Mouse (Mus musculus) hematopoietic stem cell, adult 5-6 weeks (primary cell): ENCODE measurements around the gene Kcne1l. TPM values are rescaled to one million over a fixed set of nuclear protein-coding genes. Genes with fewer than 3 reads are reported as not detected.

Source experiments
- ATAC-seq, 2 experiments: fragments of 125-278 bp in 1 of 2; replicated peaks in 1 of 2; 2 replicates each; pipeline ENCODE4 v1.8.0; 2016 to 2017; ENCODE audit warnings: inconsistent platforms in 2 of 2, mild to moderate bottlenecking in 2 of 2, moderate number of reproducible peaks in 2 of 2, low read depth in 1 of 2, moderate TSS enrichment in 1 of 2; ENCODE audit not compliant: low FRiP score in 2 of 2, poor library complexity in 2 of 2, severe bottlenecking in 2 of 2, insufficient read depth in 1 of 2, low TSS enrichment in 1 of 2
- total RNA-seq: library from RNA; stranded (forward); fragments of 172-1452, 232-1000 nt; gene quantifications from 2 replicates; pipeline ENCODE4 v1.2.3, GENCODE M21; 2017

Gene Kcne1l
- 1.2 TPM in 1 of 2 replicates, not detected in the other for total RNA-seq

DNA sequence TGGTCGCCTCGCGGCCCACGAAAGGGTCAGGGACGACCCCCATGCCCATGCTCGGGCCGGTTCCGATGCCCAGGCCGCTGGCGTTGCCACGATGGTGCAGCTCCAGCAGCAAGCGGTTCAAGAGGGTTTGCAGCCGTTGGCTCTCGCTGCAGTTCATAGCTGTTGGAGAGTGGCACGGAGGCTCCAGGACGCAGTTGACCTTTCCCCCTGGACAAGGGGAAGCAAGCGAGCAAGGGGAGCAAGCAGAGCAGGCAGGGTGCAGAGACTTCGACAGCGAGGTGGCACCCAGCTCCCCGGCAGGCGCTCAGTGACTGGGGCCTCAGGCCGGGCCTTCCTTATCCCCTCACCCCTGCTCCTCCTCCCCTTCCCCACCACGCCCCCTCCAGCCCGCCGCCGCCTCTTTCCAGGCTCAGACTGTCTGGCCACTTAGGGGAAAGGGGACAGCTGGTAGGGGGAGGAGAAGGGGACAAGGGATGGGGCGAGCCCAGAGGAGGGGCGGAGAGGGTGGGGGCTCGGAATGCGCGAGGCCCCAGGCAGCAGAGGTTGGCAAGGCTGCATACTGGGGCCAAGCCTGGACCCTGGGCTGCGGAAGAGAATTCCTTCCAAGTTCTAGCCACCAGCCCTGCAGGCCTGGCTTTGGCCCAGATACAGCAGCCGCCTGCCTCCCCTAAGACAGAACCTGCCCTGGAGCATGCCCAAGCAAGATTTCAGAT, at the start of gene Kcne1l:
Kcne1l (minus strand) TSS at position 426 of the 713 bp plus-strand sequence.
- ATAC-seq: no peak

DNA sequence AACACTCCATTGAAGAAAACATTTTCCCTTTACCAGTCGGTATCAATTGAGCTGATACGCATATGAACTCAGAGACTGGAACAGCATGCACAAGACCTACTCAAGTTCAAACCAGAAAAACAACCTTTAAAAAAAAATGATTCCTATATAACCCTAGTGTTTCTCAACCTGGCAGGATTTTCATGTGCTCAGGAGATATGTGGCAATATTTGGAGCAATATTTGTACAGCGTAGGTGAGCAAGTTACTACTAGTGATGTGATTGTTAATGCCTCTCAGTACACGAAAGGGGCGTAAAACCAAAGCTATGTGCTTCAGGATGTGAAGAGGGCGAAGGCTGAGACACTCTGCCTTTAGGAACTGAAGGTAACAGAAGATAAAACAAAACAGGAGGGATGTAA, 30.1 kb upstream of the Kcne1l start:
- no peak for ATAC-seq

DNA sequence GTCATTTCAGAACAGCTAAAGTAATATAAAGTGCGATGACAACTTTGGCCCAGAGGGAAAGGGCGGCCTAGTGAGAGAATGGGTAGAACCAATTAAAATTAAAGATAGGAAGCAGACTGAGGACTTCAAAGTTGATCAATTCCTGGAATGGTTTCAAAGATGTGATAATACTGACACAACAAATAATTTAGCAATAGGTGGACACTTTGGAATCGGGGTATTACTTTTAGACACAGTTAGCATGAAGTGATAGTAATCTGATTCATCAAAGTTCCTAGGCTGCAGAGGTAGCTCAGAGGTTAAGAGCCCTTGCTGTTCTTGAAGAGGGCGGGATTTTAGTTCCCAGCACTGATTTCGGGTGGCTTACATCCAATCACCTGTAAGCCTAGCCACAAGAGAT, 29.4 kb upstream of the Kcne1l start:
- ATAC-seq: no peak

DNA sequence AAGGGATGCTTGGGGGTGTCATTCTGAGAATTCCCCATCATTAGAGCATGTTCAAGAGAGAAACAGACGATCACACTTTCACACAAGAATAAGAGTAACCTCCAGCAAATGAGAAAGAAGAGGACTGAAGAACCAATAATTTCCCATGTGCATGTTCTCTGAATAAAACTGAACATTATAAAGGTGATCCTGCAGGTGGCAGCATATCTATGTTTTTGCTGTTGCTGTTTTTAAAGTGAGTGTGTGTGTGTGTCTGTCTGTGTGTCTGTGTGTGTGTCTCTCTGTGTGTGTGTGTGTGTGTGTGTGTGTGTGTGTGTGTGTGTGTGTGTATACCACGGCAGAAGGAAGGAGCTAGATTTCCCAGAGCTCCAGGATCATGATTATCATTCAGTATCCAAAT, 19.7 kb upstream of the Kcne1l start:
- ATAC-seq: no peak

DNA sequence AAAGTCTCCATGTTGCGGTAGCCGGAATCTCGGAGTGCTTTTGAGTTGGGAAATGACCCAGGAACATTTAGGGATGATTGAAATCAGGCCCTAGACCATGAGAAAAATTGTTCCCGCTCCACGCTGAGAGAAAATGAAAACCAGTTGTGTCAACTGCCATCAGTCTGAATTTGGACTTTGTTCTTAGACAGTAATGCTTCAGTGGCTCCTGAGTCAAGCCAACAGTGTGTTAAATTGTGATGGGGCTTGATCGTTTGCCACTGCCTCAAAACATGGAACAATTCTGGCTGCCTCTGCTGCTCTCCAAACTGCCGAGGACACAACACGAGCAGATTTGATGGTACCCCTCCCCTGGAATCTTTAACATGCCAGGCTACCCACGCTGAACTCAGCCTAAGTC, 10.0 kb upstream of the Kcne1l start:
- no peak for ATAC-seq

DNA sequence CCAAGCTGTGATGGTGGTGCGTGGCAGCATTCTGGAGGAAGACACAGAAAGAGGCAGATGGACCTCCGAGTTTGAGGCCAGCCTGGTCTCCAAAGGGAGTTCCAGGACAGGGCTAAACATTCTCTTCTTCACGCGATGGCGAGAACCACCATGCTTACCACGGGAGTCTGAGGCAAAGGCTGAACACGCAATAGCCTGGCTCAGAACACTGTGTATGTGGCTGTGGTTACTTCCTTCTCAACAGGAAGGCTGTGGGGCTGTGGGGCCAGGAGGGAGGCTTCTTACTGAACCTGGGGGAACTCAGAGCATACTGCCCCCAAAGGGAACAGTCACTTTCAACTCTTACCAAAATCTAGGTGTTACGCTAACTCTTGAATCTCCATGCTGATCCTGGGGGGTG, 9.2 kb upstream of the Kcne1l start:
- ATAC-seq: peak; percentile 85 to 91

DNA sequence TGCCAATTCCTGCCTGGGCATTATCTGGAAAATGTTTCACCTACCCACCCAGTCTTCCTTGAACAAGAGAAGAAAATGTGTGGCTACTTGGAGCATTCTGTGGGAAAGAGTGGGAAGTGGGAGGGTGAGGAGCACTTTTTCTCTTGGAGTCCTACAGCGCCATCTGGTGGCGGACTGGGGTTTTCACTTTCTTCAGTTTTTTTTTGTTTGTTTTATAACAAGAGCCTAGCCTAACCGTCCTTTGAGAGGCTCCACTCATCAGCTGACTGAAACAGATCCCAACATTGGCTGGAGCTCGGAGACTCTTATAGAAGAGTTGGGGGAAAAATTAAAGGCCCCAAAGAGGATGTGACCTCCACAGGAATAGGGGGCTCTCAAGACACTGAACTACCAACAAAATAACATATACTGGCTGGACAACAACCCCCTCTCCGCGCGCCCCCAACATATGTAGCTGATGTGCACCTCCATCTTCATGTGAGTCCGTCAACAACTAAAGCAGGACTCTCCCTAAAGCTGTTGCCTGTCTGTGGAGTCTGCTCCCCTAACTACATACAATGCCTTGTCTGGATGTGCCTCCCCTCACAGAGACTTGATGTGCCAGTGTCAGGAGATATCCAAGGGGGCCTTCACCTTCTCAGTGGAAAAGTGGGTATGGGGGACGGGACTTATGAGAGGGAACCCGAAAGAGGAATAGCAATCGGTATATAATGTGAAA, 8.4 kb upstream of the Kcne1l start:
- ATAC-seq: peak; percentile 51 to 78

DNA sequence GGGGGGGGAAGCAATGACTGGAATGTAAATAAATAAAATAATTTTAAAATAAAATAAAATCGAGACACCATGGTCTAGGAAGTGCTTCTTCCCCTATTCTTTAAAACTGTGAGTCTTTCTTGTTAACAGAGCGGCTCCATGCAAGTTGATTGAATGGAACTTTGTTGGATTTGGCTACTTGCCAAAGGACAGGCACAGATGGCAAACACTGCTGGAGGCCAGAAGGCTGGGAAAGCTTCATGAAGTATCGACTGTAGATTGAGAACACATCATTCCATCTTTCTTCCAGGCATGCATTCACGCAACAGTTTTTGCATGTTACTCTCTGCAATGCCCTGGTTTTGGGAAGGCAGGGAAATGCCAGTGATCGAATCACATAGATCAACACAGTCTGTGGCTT, 4.3 kb upstream of the Kcne1l start:
- ATAC-seq: no peak

DNA sequence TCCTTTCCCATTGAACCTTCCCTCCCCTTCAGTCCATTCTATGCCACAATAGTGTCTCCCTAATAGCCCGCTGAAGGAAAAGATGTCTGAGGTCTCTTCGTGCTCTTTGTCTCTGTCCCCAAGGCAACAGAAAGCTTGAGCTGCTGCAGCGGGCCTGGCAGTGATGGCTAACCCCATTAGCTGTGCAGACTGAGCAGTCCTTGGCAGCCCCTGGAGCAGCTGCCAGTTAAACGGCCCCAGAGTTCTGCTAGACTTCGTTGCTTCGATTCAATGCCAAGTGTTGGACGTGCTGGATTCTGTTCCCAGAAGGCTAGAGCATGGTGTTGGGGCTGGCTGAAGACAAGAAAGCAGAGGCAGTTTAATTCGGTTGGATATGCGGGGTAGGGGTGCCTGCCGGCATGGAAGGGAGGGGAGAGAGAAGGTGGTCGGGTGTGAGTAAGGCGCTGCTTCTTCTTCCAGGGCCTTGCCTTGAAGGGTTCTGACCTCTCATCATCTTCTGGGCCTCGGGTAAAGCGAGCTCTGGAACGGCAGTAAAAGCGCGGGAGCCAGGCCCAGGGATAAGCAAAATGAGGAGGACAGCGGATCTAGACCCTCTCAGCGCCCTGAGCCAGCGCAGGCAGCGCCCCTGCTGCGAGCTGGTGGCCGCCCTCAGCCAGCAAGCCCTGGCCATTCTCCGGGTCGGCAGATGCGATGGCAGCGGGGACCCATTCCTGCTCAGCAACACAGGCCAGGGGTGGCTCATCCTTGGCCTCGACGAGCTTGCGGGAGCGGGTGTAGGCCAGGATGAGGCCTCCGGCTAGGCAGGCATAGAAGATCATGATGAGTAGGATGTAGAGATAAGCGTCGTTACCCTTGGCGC, 855 bp downstream of the Kcne1l start:
- ATAC-seq: no peak

DNA sequence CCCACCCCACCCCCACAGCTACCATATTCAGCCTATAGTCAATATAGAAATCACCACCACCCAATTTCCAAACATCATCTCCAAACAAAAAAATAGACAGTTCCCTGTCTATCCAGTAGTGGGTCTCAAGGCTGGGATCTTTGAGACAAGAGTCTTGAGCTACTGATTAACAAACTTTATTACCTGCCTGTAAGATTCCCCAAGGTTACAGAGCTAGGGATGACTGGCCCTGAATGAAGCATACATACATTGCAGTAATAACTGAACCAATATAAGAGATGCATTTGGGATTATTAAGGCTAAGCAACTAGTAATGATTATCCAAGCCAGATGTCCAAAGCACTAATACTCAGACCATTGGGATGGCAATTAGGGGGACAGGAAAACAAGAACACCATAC, 1.5 kb downstream of the Kcne1l start:
- no peak for ATAC-seq

DNA sequence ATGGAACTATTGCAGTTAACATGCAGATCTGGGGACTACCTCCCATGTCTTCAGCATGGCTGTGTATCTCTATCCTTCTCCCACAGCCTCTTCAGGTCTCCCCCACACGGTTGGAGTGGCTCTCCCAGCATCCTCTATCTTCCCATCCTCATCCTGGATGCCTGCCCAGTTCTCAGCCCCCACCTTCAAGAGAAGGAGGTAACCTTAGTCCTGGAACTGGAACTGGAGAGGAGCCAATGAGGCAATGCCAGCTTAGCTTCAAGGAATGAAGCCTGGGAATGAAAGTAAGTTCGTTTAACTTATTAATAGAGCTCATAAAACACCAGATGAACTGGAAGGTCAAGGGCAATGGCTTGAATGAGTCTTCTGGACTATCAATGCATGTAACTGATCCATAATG, 2.6 kb downstream of the Kcne1l start:
- no peak for ATAC-seq

DNA sequence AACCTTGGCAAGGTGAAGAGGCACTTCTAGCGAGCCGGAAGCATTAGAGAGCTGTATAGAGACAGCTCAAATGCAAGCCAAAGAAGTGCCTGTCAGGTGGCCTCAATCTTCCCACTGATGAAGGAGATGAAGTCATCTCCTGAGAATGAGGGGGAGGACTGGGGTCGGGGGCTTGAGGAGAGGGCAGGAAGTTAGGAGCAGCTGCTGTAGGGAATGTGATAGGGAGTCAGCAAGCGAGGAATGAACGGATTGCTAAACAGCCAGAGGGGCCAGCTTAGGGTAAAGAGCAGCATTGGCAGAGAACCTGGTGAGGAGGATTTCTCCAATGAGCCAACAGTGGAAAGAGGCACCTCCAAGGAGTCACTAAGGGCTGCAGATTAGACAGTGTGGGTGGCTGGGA, 20.2 kb downstream of the Kcne1l start:
- no peak for ATAC-seq

DNA sequence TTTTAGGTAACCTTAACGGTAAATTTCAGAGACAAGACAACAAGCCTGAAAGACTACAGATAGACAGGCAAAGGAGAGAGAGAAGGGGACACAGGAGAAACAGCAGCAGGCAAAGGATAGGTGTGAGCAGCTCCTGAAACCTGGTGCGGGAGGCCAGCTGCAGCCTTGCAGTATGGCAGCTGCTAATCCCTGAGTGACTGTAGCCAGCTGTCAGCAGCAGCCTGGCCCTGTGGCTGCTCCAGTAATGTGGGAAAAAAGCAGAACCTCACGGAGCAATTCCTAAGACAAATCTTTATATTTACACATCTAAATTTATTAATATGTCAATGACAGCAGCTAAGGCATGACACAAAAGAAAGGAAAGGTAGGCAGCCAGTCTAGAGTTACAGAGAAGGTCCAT, 29.5 kb downstream of the Kcne1l start:
- no peak for ATAC-seq

DNA sequence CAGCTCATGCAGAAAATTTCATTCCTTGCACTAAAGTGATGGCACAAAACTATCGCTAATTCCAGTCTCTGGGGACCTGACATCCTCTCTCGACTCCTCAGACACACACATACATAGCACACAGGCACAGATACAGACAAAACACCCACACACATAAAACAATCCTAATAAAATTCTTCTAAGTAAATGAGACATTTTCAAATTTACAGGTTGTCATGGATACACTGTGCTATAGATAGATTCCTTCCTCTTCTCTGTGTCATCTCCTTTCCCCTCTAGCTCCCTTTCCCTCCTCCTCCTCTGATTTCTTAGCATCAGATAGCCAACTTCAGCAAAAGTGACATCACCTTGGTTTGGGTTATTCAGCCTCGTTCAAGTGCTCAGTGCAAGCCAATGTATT, 30.1 kb downstream of the Kcne1l start:
- no peak for ATAC-seq

Other genes starting within 250 kb of the Kcne1l start
- gene Gucy2f, start 109.4 kb downstream of the Kcne1l start, total RNA-seq: not detected in 2 replicates
- 17.1 and 32.8 TPM in 2 replicates for gene Nxt2, start 79.5 kb downstream of the Kcne1l start, total RNA-seq
- gene Acsl4, start 84.2 kb upstream of the Kcne1l start, total RNA-seq: 33.4 and 41.8 TPM in 2 replicates